Mouse (Mus musculus) heart, postnatal 0 days (tissue): Measurements from ENCODE around the gene Ache. TPM values are rescaled to one million over a fixed set of nuclear protein-coding genes. Genes with fewer than 3 reads are reported as not detected.
"Not testable (repeated sequence)": the region's sequence is repeated elsewhere in the genome, so short reads cannot be mapped to it uniquely, and the experiment has no call there.

Experiments
- ATAC-seq: fragments of 200-750 bp; cut with Nextera tagmentation; 2 replicates; pipeline ENCODE4 v1.8.0; 2017; ENCODE audit warnings: low read depth, moderate number of reproducible peaks, moderate library complexity; ENCODE audit not compliant: insufficient read depth
- DNase-seq: peaks from one replicate; pipeline ENCODE4 v3.0.0-alpha.2; 2016; ENCODE audit warnings: low spot score
- H3K27ac ChIP-seq: fragments of 300-500 bp; sonication (generic); 2 replicates; pipeline ENCODE4 v1.5.1; 2014; ENCODE audit warnings: low read depth, mild to moderate bottlenecking
- H3K27me3 ChIP-seq: fragments of 300-500 bp; sonication (generic); 2 replicates; pipeline ENCODE4 v1.6.1; 2014; ENCODE audit warnings: low read length, mixed read lengths; ENCODE audit not compliant: control insufficient read depth, insufficient read depth
- H3K36me3 ChIP-seq: fragments of 300-500 bp; sonication (generic); replicated peaks from 2 replicates; pipeline ENCODE4 v1.6.1; 2014; ENCODE audit warnings: low read length, mixed read lengths; ENCODE audit not compliant: control insufficient read depth, insufficient read depth
- H3K4me1 ChIP-seq: fragments of 300-500 bp; sonication (generic); 2 replicates; pipeline ENCODE4 v1.6.1; 2014; ENCODE audit warnings: antibody characterized with exemption; ENCODE audit not compliant: control insufficient read depth, insufficient read depth
- H3K4me2 ChIP-seq: fragments of 300-500 bp; sonication (generic); 2 replicates; pipeline ENCODE4 v1.6.1; 2014; ENCODE audit warnings: low read depth, mild to moderate bottlenecking, low read length, moderate library complexity
- H3K4me3 ChIP-seq: fragments of 300-500 bp; sonication (generic); 2 replicates; pipeline ENCODE4 v1.5.1; 2014; ENCODE audit warnings: low read depth, low read length
- H3K9ac ChIP-seq: fragments of 300-500 bp; sonication (generic); replicated peaks from 2 replicates; pipeline ENCODE4 v1.6.1; 2014; ENCODE audit warnings: low read depth, low read length, mixed read lengths
- H3K9me3 ChIP-seq: fragments of 300-500 bp; sonication (generic); replicated peaks from 2 replicates; pipeline ENCODE4 v1.6.1; 2016; ENCODE audit warnings: low read length; ENCODE audit not compliant: control insufficient read depth
- CTCF ChIP-seq: IDR thresholded peaks from 2 replicates; pipeline ENCODE4 v1.5.1; 2016; ENCODE audit warnings: antibody characterized with exemption, control low read depth, low read depth
- EP300 ChIP-seq: IDR thresholded peaks from 2 replicates; pipeline ENCODE4 v1.6.1; 2016; ENCODE audit warnings: antibody characterized with exemption, low read depth
- WGBS: fragments of 180-500 bp; shearing (Covaris S2); extraction: QIAGEN DNeasy Blood & Tissue Kit; methylation state at CpG from one replicate; pipeline ENCODE4 v1.1.7; 2014; 5-methylcytosine and 5-hydroxymethylcytosine counted together
- polyA plus RNA-seq: library from polyadenylated mRNA; unstranded; fragments of >200 nt; fragmentation: Nextera tagmentation; extraction: Ambion mirVana; gene quantifications from 2 replicates; pipeline ENCODE4 v1.2.1, GENCODE M21; 2015
- total RNA-seq: library from RNA; depleted of rRNA; stranded (reverse); fragments of >200 nt; gene quantifications from 2 replicates; pipeline ENCODE4 v1.2.3, GENCODE M21; 2014; ENCODE audit warnings: low replicate concordance

The Ache gene
- total and polyA plus RNA-seq, 2 experiments from 2014 or later = 2.3 to 5.3 TPM

DNA sequence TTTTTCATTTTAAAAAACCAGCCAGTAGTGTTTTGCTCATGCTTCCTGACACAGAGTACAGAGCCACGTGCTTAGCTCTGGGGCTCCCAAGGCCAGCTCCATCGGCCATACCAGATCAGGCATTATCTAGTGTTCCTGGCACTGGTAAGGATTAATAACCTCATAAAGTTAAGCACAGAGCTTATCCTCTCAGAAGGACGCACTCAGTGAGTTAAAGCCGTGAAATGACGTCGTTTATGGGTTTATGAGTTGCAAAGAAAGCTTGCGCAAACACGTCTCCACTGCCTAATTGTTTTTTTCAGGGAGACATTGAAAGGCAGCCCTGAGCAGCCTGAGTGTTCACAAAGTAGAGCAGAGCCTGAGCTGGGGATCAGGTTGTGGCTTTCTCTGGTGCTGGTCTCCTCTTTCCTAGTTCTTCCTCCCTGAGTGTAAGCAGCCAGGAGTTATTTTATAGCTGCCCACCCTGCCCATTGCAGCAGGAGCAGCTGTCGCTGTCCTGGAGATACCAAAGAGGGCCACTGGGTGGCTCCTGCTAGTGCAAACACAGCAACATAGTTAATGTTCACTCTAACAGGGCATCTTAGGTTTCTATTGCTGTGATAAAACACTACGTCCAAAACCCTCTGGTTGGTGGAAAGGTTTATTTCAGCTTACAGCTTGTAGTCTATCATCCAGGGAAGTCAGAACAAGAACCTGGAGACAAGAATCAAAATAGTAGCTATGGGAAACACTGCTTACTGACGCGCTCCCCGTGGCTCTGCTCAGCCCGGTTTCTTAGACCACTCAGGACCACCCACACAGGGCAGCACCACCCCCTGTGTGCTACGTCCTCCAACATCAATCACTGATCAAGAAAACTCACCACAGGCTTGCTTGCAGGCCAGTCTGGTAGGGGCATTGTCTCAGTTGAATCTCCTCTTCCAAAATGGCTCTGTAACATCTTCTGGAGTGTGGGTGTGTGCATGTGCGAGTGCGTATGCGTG, 9.7 kb upstream of the Ache start:
- H3K36me3 ChIP-seq = no peaks in the 10 kb centered on the region
- no peak overlapping the region for H3K4me3 ChIP-seq
- WGBS = 61% methylated on average over 18 of the region's 18 CpGs
- DNase-seq (no peak), ATAC-seq (no peak)
- no peaks in the 10 kb centered on the region for H3K4me1 ChIP-seq
- 0 out of 2 replicates have a peak, but pooled peaks cover 3% of the 10 kb centered on the region for H3K27me3 ChIP-seq
- H3K4me2 ChIP-seq = no peak overlapping the region
- no peak overlapping the region for H3K27ac ChIP-seq
- H3K9ac ChIP-seq = no peak overlapping the region
- TF ChIP-seq CTCF = peak; percentile 50
- TF ChIP-seq EP300 = no peak
- H3K9me3 ChIP-seq = no peaks in the 10 kb centered on the region; the same call in 1 of the 2 replicates

DNA sequence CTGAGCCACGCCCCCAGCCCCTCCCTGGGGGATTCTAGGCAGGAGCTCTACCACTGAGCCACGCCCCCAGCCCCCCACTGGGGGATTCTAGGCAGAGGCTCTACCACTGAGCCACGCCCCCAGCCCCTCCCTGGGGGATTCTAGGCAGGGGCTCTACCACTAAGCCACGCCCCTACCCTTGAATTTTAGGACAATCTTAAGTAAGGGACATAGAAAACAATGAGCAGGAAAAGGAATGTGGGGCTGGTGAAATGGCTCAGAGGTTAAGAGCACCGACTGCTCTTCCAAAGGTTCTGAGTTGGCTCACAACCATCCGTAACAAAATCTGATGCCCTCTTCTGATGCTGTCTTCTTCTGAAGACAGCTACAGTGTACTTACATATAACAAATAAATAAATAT, 2.9 kb upstream of the Ache start:
- not testable (repeated sequence) for H3K27ac ChIP-seq
- WGBS = 83% methylated on average over 4 of the region's 6 CpGs

DNA sequence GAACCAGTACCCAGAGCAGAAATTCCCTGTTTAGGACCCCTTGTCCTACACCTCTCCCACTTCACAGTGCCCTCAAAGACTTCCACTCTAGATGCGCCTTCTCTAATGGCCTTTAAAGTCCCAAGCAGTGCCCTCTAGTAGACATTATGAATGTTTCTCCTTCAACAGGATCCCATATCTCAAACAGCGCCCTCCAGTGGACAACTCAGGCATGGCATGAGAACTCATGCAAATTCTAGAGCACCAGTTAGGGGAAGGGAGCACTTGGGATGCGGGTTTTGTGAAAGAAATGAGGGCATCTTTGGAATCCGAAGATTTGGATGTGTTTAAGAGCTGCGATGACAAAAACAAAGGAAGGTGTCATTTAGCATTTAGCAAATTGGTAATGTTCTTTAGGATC, 2.3 kb upstream of the Ache start:
- Histone ChIP-seq H3K9ac (no peak overlapping the region), H3K9me3 (no peaks in the 10 kb centered on the region; the same call in 1 of the 2 replicates), H3K27ac (no peak overlapping the region), H3K36me3 (no peaks in the 10 kb centered on the region), H3K4me1 (peaks cover 16% of the 10 kb centered on the region), H3K4me3 (no peak overlapping the region), H3K27me3 (peaks cover 26% of the 10 kb centered on the region), H3K4me2 (no peak overlapping the region)
- no peak for DNase-seq
- peak; percentile 55 for TF ChIP-seq CTCF
- no peak for TF ChIP-seq EP300
- ATAC-seq = no peak
- 67% methylated on average over 5 of the region's 5 CpGs for WGBS

More for the DNA sequence above, 2.9 kb upstream of the Ache start:
- H3K4me2 ChIP-seq, H3K36me3 ChIP-seq, ATAC-seq, DNase-seq, H3K9me3 ChIP-seq, H3K9ac ChIP-seq, H3K4me3 ChIP-seq: not testable (repeated sequence)
- peaks cover 14% of the 10 kb centered on the region for H3K4me1 ChIP-seq
- H3K27me3 ChIP-seq = peaks cover 21% of the 10 kb centered on the region

DNA sequence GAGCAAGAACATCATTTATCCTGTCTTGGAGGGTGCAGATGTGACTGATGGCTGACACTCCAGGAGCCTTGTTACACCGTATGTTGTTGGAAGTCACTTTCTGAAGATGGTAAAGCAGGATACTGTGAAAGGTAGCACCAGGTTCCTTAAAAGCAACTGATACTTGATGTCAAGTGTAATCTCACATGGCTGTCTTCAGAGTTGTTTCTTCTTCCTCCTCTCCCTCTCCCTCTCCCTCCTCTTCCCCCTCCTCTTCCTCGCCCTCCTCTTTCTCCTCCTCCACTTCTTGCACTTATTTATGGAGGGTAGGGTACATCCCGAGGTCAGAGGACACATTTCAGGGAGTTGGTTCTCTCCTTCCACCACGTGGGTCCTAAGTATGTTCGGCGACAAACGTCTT, 1.3 kb upstream of the Ache start:
- 42% methylated on average over 7 of the region's 7 CpGs for WGBS
- ATAC-seq (no peak), DNase-seq (no peak)
- Histone ChIP-seq H3K27ac (no peak overlapping the region), H3K4me3 (no peak overlapping the region), H3K9me3 (no peaks in the 10 kb centered on the region; the same call in 1 of the 2 replicates), H3K27me3 (peaks cover 32% of the 10 kb centered on the region), H3K4me1 (peaks cover 16% of the 10 kb centered on the region), H3K4me2 (no peak overlapping the region), H3K9ac (no peak overlapping the region), H3K36me3 (no peaks in the 10 kb centered on the region)
- no peak for TF ChIP-seq CTCF
- TF ChIP-seq EP300 = no peak

DNA sequence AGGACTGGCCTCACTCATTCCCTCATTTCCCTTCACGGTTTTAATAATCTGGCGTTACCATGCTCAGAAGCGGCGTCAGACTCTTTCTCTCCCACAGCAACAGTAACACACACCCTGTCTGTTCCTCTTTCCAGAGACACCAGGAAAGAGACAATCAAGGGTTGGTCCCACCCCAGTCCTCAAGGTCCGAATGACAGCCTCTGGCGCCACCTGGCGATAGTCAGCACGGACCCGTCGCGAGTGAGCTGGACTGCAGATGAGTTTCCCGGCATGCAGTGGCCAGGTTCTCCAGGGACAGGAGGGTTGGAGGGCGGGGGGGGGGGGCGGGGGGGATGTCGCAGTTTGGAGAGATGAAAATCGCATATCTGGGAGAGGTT, 676 bp upstream of the Ache start:
- peak overlapping the region; percentile 77 for H3K4me2 ChIP-seq
- WGBS = under 1% methylated on average over 16 of the region's 16 CpGs
- ATAC-seq (peak; percentile 72), DNase-seq (peak; percentile 75)
- no peaks in the 10 kb centered on the region for H3K36me3 ChIP-seq
- H3K27ac ChIP-seq = no peak overlapping the region
- H3K4me1 ChIP-seq = peaks cover 16% of the 10 kb centered on the region
- no peaks in the 10 kb centered on the region; the same call in 1 of the 2 replicates for H3K9me3 ChIP-seq
- no peak overlapping the region for H3K9ac ChIP-seq
- TF ChIP-seq CTCF = peak; percentile 88
- no peak for TF ChIP-seq EP300
- peaks cover 36% of the 10 kb centered on the region for H3K27me3 ChIP-seq
- H3K4me3 ChIP-seq = peak overlapping the region; percentile 46
